Mouse (Mus musculus) midbrain, embryonic 14.5 days (tissue): ENCODE measurements around the gene Ndufa11. TPM values are rescaled to one million over a fixed set of nuclear protein-coding genes. Genes with fewer than 3 reads are reported as not detected.
A peak's percentile ranks its signal among the peaks of the same experiment; 100 is the strongest.

Experiments
- ATAC-seq: fragments of 200-750 bp; cut with Nextera tagmentation; 2 replicates; pipeline ENCODE4 v1.8.0; 2017; ENCODE audit warnings: moderate number of reproducible peaks, moderate library complexity; ENCODE audit not compliant: low FRiP score, low TSS enrichment
- DNase-seq: peaks from one replicate; pipeline ENCODE4 v3.0.0-alpha.2; 2015
- H3K27ac ChIP-seq: fragments of 300-500 bp; sonication (generic); replicated peaks from 2 replicates; pipeline ENCODE4 v1.5.1; 2014; ENCODE audit warnings: mild to moderate bottlenecking, low read depth, low read length, moderate library complexity
- H3K27me3 ChIP-seq: fragments of 300-500 bp; sonication (generic); 2 replicates; pipeline ENCODE4 v1.6.1; 2014; ENCODE audit warnings: low read length, control low read depth, mixed read lengths; ENCODE audit not compliant: control insufficient read depth, insufficient read depth
- H3K36me3 ChIP-seq: fragments of 300-500 bp; sonication (generic); 2 replicates; pipeline ENCODE4 v1.6.1; 2014; ENCODE audit warnings: low read length, control low read depth; ENCODE audit not compliant: control insufficient read depth, insufficient read depth
- H3K4me1 ChIP-seq: fragments of 300-500 bp; sonication (generic); 2 replicates; pipeline ENCODE4 v1.6.1; 2014; ENCODE audit warnings: mild to moderate bottlenecking, antibody characterized with exemption, low read length, control low read depth; ENCODE audit not compliant: control insufficient read depth, insufficient read depth
- H3K4me2 ChIP-seq: fragments of 300-500 bp; sonication (generic); 2 replicates; pipeline ENCODE4 v1.6.1; 2014; ENCODE audit warnings: mild to moderate bottlenecking, low read length, moderate library complexity
- H3K4me3 ChIP-seq: fragments of 300-500 bp; sonication (generic); replicated peaks from 2 replicates; pipeline ENCODE4 v1.5.1; 2014; ENCODE audit warnings: low read depth, low read length
- H3K9ac ChIP-seq: fragments of 300-500 bp; sonication (generic); replicated peaks from 2 replicates; pipeline ENCODE4 v1.6.1; 2014; ENCODE audit warnings: mild to moderate bottlenecking, low read length, moderate library complexity
- H3K9me3 ChIP-seq: fragments of 300-500 bp; sonication (generic); 2 replicates; pipeline ENCODE4 v1.6.1; 2016; ENCODE audit warnings: low read length, control low read depth, mixed read lengths; ENCODE audit not compliant: control insufficient read depth
- WGBS: fragments of 180-500 bp; shearing (Covaris S2); extraction: QIAGEN DNeasy Blood & Tissue Kit; methylation state at CpG from one replicate; pipeline ENCODE4 v1.1.7; 2014; 5-methylcytosine and 5-hydroxymethylcytosine counted together
- polyA plus RNA-seq: library from polyadenylated mRNA; unstranded; fragments of >200 nt; fragmentation: Nextera tagmentation; extraction: Ambion mirVana; gene quantifications from 2 replicates; pipeline ENCODE4 v1.2.1, GENCODE M21; 2014

Ndufa11 gene
- polyA plus RNA-seq, 1 experiment from 2014 or later = 478 TPM

GRCm38 (mm10) chr17:56744173-56744572 is 26.6 kb downstream of the Ndufa11 start:
- H3K36me3 ChIP-seq = no peaks in the 10 kb centered on the region
- H3K9ac ChIP-seq = no peak overlapping the region
- no peaks in the 10 kb centered on the region for H3K4me1 ChIP-seq
- no peak overlapping the region for H3K4me3 ChIP-seq
- 70% methylated on average over 5 of the region's 5 CpGs for WGBS
- H3K4me2 ChIP-seq = no peak overlapping the region
- H3K9me3 ChIP-seq = no peaks in the 10 kb centered on the region
- ATAC-seq = no peak
- DNase-seq = no peak
- H3K27me3 ChIP-seq = no peaks in the 10 kb centered on the region
- H3K27ac ChIP-seq = no peak overlapping the region

- no peaks in the 10 kb centered on the region for H3K36me3 ChIP-seq
- peaks cover 55% of the 10 kb centered on the region for H3K27me3 ChIP-seq
- ATAC-seq = peak; percentile 69
- H3K4me1 ChIP-seq = no peaks in the 10 kb centered on the region
- DNase-seq = peak; percentile 88
- H3K4me2 ChIP-seq = peak overlapping the region; percentile 46
- H3K9ac ChIP-seq = no peak overlapping the region
- H3K27ac ChIP-seq = no peak overlapping the region
- H3K4me3 ChIP-seq = peak overlapping the region; percentile 29
- H3K9me3 ChIP-seq = no peaks in the 10 kb centered on the region
- WGBS = 22% methylated on average over 71 of the region's 71 CpGs
These were observed 34.0 kb downstream of the Ndufa11 start for GRCm38 (mm10) chr17:56751404-56752072.

GRCm38 (mm10) chr17:56753452-56753851 is 35.9 kb downstream of the Ndufa11 start:
- H3K36me3 ChIP-seq = no peaks in the 10 kb centered on the region
- H3K9ac ChIP-seq = no peak overlapping the region
- H3K4me3 ChIP-seq = no peak overlapping the region
- H3K9me3 ChIP-seq = no peaks in the 10 kb centered on the region
- H3K27ac ChIP-seq = no peak overlapping the region
- WGBS = 25% methylated on average over 15 of the region's 15 CpGs
- H3K4me2 ChIP-seq = no peak overlapping the region
- H3K27me3 ChIP-seq = peaks cover 69% of the 10 kb centered on the region
- DNase-seq (no peak), ATAC-seq (no peak)
- H3K4me1 ChIP-seq = peaks cover 8% of the 10 kb centered on the region; the same call in 1 of the 2 replicates

GRCm38 (mm10) chr17:56754271-56755185 is 37.0 kb downstream of the Ndufa11 start:
- H3K4me2 ChIP-seq = no peak overlapping the region
- H3K27ac ChIP-seq = no peak overlapping the region
- H3K4me1 ChIP-seq = peaks cover 8% of the 10 kb centered on the region; the same call in 1 of the 2 replicates
- ATAC-seq (no peak), DNase-seq (no peak)
- H3K9ac ChIP-seq = no peak overlapping the region
- H3K4me3 ChIP-seq = no peak overlapping the region
- H3K9me3 ChIP-seq = no peaks in the 10 kb centered on the region
- WGBS = 17% methylated on average over 36 of the region's 36 CpGs
- peaks cover 69% of the 10 kb centered on the region for H3K27me3 ChIP-seq
- no peaks in the 10 kb centered on the region for H3K36me3 ChIP-seq

GRCm38 (mm10) chr17:56756703-56757399 is 39.3 kb downstream of the Ndufa11 start:
- H3K27ac ChIP-seq = no peak overlapping the region
- no peaks in the 10 kb centered on the region for H3K36me3 ChIP-seq
- H3K9ac ChIP-seq = peak overlapping the region; percentile 45
- no peaks in the 10 kb centered on the region for H3K9me3 ChIP-seq
- peak overlapping the region; percentile 72 for H3K4me2 ChIP-seq
- WGBS = 2% methylated on average over 51 of the region's 51 CpGs
- DNase-seq = peak; percentile 20
- ATAC-seq = 0 out of 2 replicates have a peak, but pooled peaks have one; percentile 4
- H3K4me1 ChIP-seq = peaks cover 14% of the 10 kb centered on the region; the same call in 1 of the 2 replicates
- H3K27me3 ChIP-seq = peaks cover 60% of the 10 kb centered on the region
- peak overlapping the region; percentile 38 for H3K4me3 ChIP-seq

- Histone ChIP-seq H3K9me3 (no peaks in the 10 kb centered on the region), H3K4me2 (peak within 1 kb of the TSS; percentile 72), H3K27me3 (peaks cover 54% of the 10 kb centered on the region), H3K4me3 (peak within 1 kb of the TSS; percentile 38), H3K9ac (peak within 1 kb of the TSS; percentile 45), H3K4me1 (peaks cover 19% of the 10 kb centered on the region), H3K36me3 (no peaks in the 10 kb centered on the region), H3K27ac (no peak within 1 kb of the TSS)
- peak; percentile 19; the same call in 1 of the 2 replicates for ATAC-seq
- DNase-seq = peak; percentile 83
- WGBS = 1% methylated on average over 48 of the region's 48 CpGs
These were observed 40.0 kb downstream of the Ndufa11 start, which contains the start of gene Nrtn for GRCm38 (mm10) chr17:56757416-56758123. Gene Nrtn (minus strand): TSS chr17:56757530.

GRCm38 (mm10) chr17:56758132-56758531 is 40.6 kb downstream of the Ndufa11 start:
- H3K4me1 ChIP-seq = peaks cover 24% of the 10 kb centered on the region
- no peaks in the 10 kb centered on the region for H3K9me3 ChIP-seq
- DNase-seq (peak; percentile 53), ATAC-seq (no peak)
- H3K27me3 ChIP-seq = peaks cover 48% of the 10 kb centered on the region
- whole genome bisulfite sequencing = 6% methylated on average over 12 of the region's 12 CpGs
- no peak overlapping the region for H3K4me3 ChIP-seq
- no peak overlapping the region for H3K27ac ChIP-seq
- H3K4me2 ChIP-seq = no peak overlapping the region
- no peaks in the 10 kb centered on the region for H3K36me3 ChIP-seq
- H3K9ac ChIP-seq = no peak overlapping the region

- no peak overlapping the region for H3K9ac ChIP-seq
- H3K4me2 ChIP-seq = no peak overlapping the region
- H3K27ac ChIP-seq = no peak overlapping the region
- peaks cover 25% of the 10 kb centered on the region for H3K4me1 ChIP-seq
- ATAC-seq (no peak), DNase-seq (no peak)
- no peak overlapping the region for H3K4me3 ChIP-seq
- no peaks in the 10 kb centered on the region for H3K9me3 ChIP-seq
- H3K27me3 ChIP-seq = peaks cover 37% of the 10 kb centered on the region
- WGBS = 53% methylated on average over 7 of the region's 7 CpGs
- no peaks in the 10 kb centered on the region for H3K36me3 ChIP-seq
These were observed 41.7 kb downstream of the Ndufa11 start for GRCm38 (mm10) chr17:56759261-56759660.
